In the genomic region with DNA sequence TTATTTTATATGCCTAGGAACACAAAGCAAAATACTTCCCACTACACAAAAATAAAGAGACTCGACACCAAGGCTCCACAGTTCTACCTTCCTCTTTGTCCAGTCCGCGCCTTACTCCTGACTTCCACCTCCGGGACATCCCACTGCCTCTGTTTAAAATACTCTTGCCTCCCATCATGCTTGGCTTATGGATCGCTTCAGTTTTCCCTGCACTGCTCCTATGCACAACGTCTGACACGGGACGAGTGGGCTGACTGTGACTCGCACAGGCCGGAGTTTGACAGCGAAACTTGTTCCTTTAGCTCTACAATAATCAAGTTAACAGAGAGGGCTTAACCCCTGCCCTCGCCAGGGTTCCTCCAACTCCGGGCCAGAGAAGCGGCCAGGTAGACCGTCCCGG, we compare ENCODE assay signal across 8 mouse cellular contexts. TPM values are rescaled to one million over a fixed set of nuclear protein-coding genes. Genes with fewer than 3 reads are reported as not detected.
A peak's percentile ranks its signal among the peaks of the same experiment; 100 is the strongest.
DNase-seq lines count a peak whose midpoint lies in the region; ATAC-seq lines count a peak whose summit lies in the region.

No protein-coding gene starts in this region.

- no peaks in the 10 kb centered on the region for H3K27me3 ChIP-seq in heart, embryonic 16.5 days (ENCODE audit: control insufficient read depth, insufficient read depth, low read length)
- H3K27me3 ChIP-seq in hindbrain, embryonic 13.5 days, result no peaks in the 10 kb centered on the region
- H3K27me3 ChIP-seq in midbrain, embryonic 13.5 days, result no peaks in the 10 kb centered on the region

- peak overlapping the region; percentile 98 for H3K4me3 ChIP-seq in heart, embryonic 16.5 days (ENCODE audit: low read length)
- H3K4me3 ChIP-seq in hindbrain, embryonic 13.5 days, result peak overlapping the region; percentile 92
- peak overlapping the region; percentile 91 for H3K4me3 ChIP-seq in midbrain, embryonic 13.5 days (replicated peaks)

- H3K4me2 ChIP-seq in heart, embryonic 16.5 days (ENCODE audit: low read depth, low read length), result peak overlapping the region; percentile 85
- peak overlapping the region; percentile 68 for H3K4me2 ChIP-seq in hindbrain, embryonic 13.5 days
- H3K4me2 ChIP-seq in midbrain, embryonic 13.5 days (replicated peaks), result peak overlapping the region; percentile 94

- H3K27ac ChIP-seq in heart, embryonic 16.5 days (ENCODE audit: low read length), result peak overlapping the region; percentile 68; the same call in 1 of the 2 replicates
- no peak overlapping the region for H3K27ac ChIP-seq in hindbrain, embryonic 13.5 days
- H3K27ac ChIP-seq in midbrain, embryonic 13.5 days, result no peak overlapping the region

- under 1% methylated on average over 16 of the region's 16 CpGs for WGBS in heart, embryonic 16.5 days
- WGBS in hindbrain, embryonic 13.5 days, result under 1% methylated on average over 16 of the region's 16 CpGs
- WGBS in midbrain, embryonic 13.5 days, result 1% methylated on average over 16 of the region's 16 CpGs

- peak; percentile 20; the same call in 1 of the 2 replicates for ATAC-seq in heart, embryonic 16.5 days (replicated peaks; ENCODE audit: extremely low read depth, insufficient read depth, low FRiP score)
- no peak; the same call in 1 of the 2 replicates for ATAC-seq in hindbrain, embryonic 13.5 days (ENCODE audit: low FRiP score)
- ATAC-seq in midbrain, embryonic 13.5 days, result no peak

- H3K9ac ChIP-seq in heart, embryonic 16.5 days (ENCODE audit: low read length), result peak overlapping the region; percentile 78
- peak overlapping the region; percentile 68 for H3K9ac ChIP-seq in hindbrain, embryonic 13.5 days
- H3K9ac ChIP-seq in midbrain, embryonic 13.5 days (replicated peaks), result peak overlapping the region; percentile 71

- intact Hi-C loops in heart, postnatal 25 days (cut with DNase I), result loop anchor here (5.0 kb wide), 2 partner anchors 697 to 822 kb away; a partner anchor contains a TSS

- peaks cover 14% of the 10 kb centered on the region for H3K4me1 ChIP-seq in heart, embryonic 16.5 days (ENCODE audit: control insufficient read depth, insufficient read depth, low read length)
- H3K4me1 ChIP-seq in hindbrain, embryonic 13.5 days (replicated peaks), result peaks cover 26% of the 10 kb centered on the region
- peaks cover 26% of the 10 kb centered on the region for H3K4me1 ChIP-seq in midbrain, embryonic 13.5 days (replicated peaks)

- H3K9me3 ChIP-seq in heart, embryonic 16.5 days (replicated peaks; ENCODE audit: control insufficient read depth, low read length), result no peaks in the 10 kb centered on the region
- H3K9me3 ChIP-seq in hindbrain, embryonic 13.5 days, result no peaks in the 10 kb centered on the region
- no peaks in the 10 kb centered on the region for H3K9me3 ChIP-seq in midbrain, embryonic 13.5 days

- DNase-seq in heart, postnatal 25 days (ENCODE audit: low spot score), result no peak
- DNase-seq in MN1 (ENCODE audit: low spot score), result peak; percentile 12
- no peak for DNase-seq in cerebellum, postnatal 10 days
- DNase-seq in cerebellum, postnatal 14 days, result no peak
- DNase-seq in layer of hippocampus, postnatal 10 days (ENCODE audit: low spot score in 2 of 2), result no peak

- H3K36me3 ChIP-seq in heart, embryonic 16.5 days (ENCODE audit: control insufficient read depth, insufficient read depth), result peaks cover 14% of the 10 kb centered on the region
- H3K36me3 ChIP-seq in hindbrain, embryonic 13.5 days, result peaks cover 13% of the 10 kb centered on the region
- peaks cover 7% of the 10 kb centered on the region for H3K36me3 ChIP-seq in midbrain, embryonic 13.5 days

RNA-seq across cellular contexts. Expression of a gene that starts 0.3 kb away (rescaled TPM):
- polyA plus RNA-seq in heart, embryonic 16.5 days (2015; fragmentation: Nextera tagmentation; extraction: Ambion mirVana), result 34.7 and 47.8 TPM in 2 replicates
- total RNA-seq in heart, postnatal 25 days (2021), result 10 to 100 TPM; 27.0 to 30.9 TPM
- polyA plus RNA-seq in hindbrain, embryonic 13.5 days (2015; fragmentation: Nextera tagmentation; extraction: Ambion mirVana), result 65.4 and 69.4 TPM in 2 replicates
- 60.2 and 77.5 TPM in 2 replicates for polyA plus RNA-seq in midbrain, embryonic 13.5 days (2015; fragmentation: Nextera tagmentation; extraction: Ambion mirVana)
- total RNA-seq in layer of hippocampus, postnatal 10 days (2021), result 10 to 100 TPM; 82.1 to 96.2 TPM
